Comparison of ENCODE assay signal across 26 mouse cellular contexts in genomic region chr11:50964886-50965285, GRCm38 (mm10). TPM values are rescaled to one million over a fixed set of nuclear protein-coding genes. Genes with fewer than 3 reads are reported as not detected.
DNase-seq lines count a peak whose midpoint lies in the region; ATAC-seq and TF ChIP-seq lines count a peak whose summit lies in the region.
"Had no signal": no experiment of that assay in that cellular context is flagged by ENCODE, and none has a peak within 500 bp of the region (broad histone marks: within the 10 kb centered on the region; RNA-seq: fewer than 3 reads in every experiment).

No protein-coding gene starts in this region.

- intact Hi-C loops in heart, postnatal 25 days (cut with DNase I): no loop called here

- peaks cover 2% of the 10 kb centered on the region; the same call in 1 of the 2 replicates for H3K27me3 ChIP-seq in heart, postnatal 0 days (ENCODE audit: control insufficient read depth, insufficient read depth, low read length)
- no peaks in the 10 kb centered on the region for H3K27me3 ChIP-seq in limb, embryonic 14.5 days (ENCODE audit: control insufficient read depth, insufficient read depth, low read length)
- H3K27me3 ChIP-seq in limb, embryonic 10.5 days (ENCODE audit: low read depth, poor library complexity, severe bottlenecking): no peaks in the 10 kb centered on the region
- no peaks in the 10 kb centered on the region for H3K27me3 ChIP-seq in embryonic facial prominence, embryonic 14.5 days (replicated peaks; ENCODE audit: control insufficient read depth, insufficient read depth, low read length)
- no peaks in the 10 kb centered on the region for H3K27me3 ChIP-seq in stomach, postnatal 0 days (ENCODE audit: control insufficient read depth, insufficient read depth, low read length)
- H3K27me3 ChIP-seq in hindbrain, embryonic 16.5 days (replicated peaks; ENCODE audit: control insufficient read depth, insufficient read depth, low read length): no peaks in the 10 kb centered on the region
- H3K27me3 ChIP-seq: embryonic facial prominence, embryonic 12.5 days; intestine, embryonic 15.5 days; neural tube, embryonic 12.5 days had no signal

- peak; percentile 44 for ATAC-seq in heart, postnatal 0 days (ENCODE audit: insufficient read depth, low read depth)
- no peak for ATAC-seq in limb, embryonic 14.5 days (ENCODE audit: low FRiP score, low read depth)
- ATAC-seq in embryonic facial prominence, embryonic 14.5 days (ENCODE audit: low read depth): no peak
- no peak for ATAC-seq in stomach, postnatal 0 days (ENCODE audit: low FRiP score, low TSS enrichment)
- ATAC-seq in hindbrain, embryonic 16.5 days: no peak
- ATAC-seq: CD4-positive, CD25-positive, alpha-beta regulatory T cell, adult 4 months; forebrain, postnatal 0 days; intestine, embryonic 15.5 days; liver, embryonic 12.5 days had no signal

- 59% methylated on average over 2 of the region's 2 CpGs for WGBS in heart, postnatal 0 days
- 80% methylated on average over 2 of the region's 2 CpGs for WGBS in limb, embryonic 14.5 days
- WGBS in limb, embryonic 10.5 days: 85% methylated on average over 2 of the region's 2 CpGs
- 79% methylated on average over 2 of the region's 2 CpGs for WGBS in embryonic facial prominence, embryonic 14.5 days
- WGBS in stomach, postnatal 0 days: 79% methylated on average over 2 of the region's 2 CpGs
- 83% methylated on average over 2 of the region's 2 CpGs for WGBS in hindbrain, embryonic 16.5 days

- no peaks in the 10 kb centered on the region for H3K4me1 ChIP-seq in heart, postnatal 0 days (ENCODE audit: control insufficient read depth, insufficient read depth)
- H3K4me1 ChIP-seq in limb, embryonic 14.5 days (ENCODE audit: control insufficient read depth, insufficient read depth, low read length): no peaks in the 10 kb centered on the region
- H3K4me1 ChIP-seq in limb, embryonic 10.5 days: no peaks in the 10 kb centered on the region
- H3K4me1 ChIP-seq in embryonic facial prominence, embryonic 14.5 days (ENCODE audit: control insufficient read depth, insufficient read depth, low read length): no peaks in the 10 kb centered on the region
- no peaks in the 10 kb centered on the region for H3K4me1 ChIP-seq in stomach, postnatal 0 days (replicated peaks; ENCODE audit: control insufficient read depth, insufficient read depth)
- H3K4me1 ChIP-seq in hindbrain, embryonic 16.5 days (ENCODE audit: control insufficient read depth, insufficient read depth, low read depth, low read length): no peaks in the 10 kb centered on the region
- H3K4me1 ChIP-seq: embryonic facial prominence, embryonic 12.5 days; hindbrain, embryonic 13.5 days; intestine, embryonic 15.5 days; liver, embryonic 12.5 days; neural tube, embryonic 12.5 days had no signal

- no peaks in the 10 kb centered on the region for H3K9me3 ChIP-seq in heart, postnatal 0 days (replicated peaks; ENCODE audit: control insufficient read depth, low read length)
- no peaks in the 10 kb centered on the region for H3K9me3 ChIP-seq in limb, embryonic 14.5 days (ENCODE audit: control insufficient read depth, low read length)
- no peaks in the 10 kb centered on the region for H3K9me3 ChIP-seq in limb, embryonic 10.5 days (replicated peaks)
- H3K9me3 ChIP-seq in embryonic facial prominence, embryonic 14.5 days (ENCODE audit: control insufficient read depth, low read length): no peaks in the 10 kb centered on the region
- H3K9me3 ChIP-seq in stomach, postnatal 0 days (ENCODE audit: control insufficient read depth, low read length): no peaks in the 10 kb centered on the region
- no peaks in the 10 kb centered on the region for H3K9me3 ChIP-seq in hindbrain, embryonic 16.5 days (ENCODE audit: control insufficient read depth, low read length)
- H3K9me3 ChIP-seq: embryonic facial prominence, embryonic 12.5 days; hindbrain, embryonic 13.5 days; intestine, embryonic 15.5 days; liver, embryonic 12.5 days; midbrain, embryonic 10.5 days; neural tube, embryonic 12.5 days had no signal

- H3K4me3 ChIP-seq in heart, postnatal 0 days (ENCODE audit: low read depth, low read length): no peak overlapping the region
- no peak overlapping the region for H3K4me3 ChIP-seq in limb, embryonic 14.5 days (replicated peaks; ENCODE audit: low read length)
- no peak overlapping the region for H3K4me3 ChIP-seq in limb, embryonic 10.5 days
- no peak overlapping the region for H3K4me3 ChIP-seq in embryonic facial prominence, embryonic 14.5 days (ENCODE audit: low read depth, low read length)
- no peak overlapping the region for H3K4me3 ChIP-seq in stomach, postnatal 0 days (ENCODE audit: low read depth, low read length)
- no peak overlapping the region for H3K4me3 ChIP-seq in hindbrain, embryonic 16.5 days (ENCODE audit: low read length)
- H3K4me3 ChIP-seq: embryonic facial prominence, embryonic 12.5 days; hindbrain, embryonic 13.5 days; intestine, embryonic 15.5 days; layer of hippocampus, adult 2 months; liver, embryonic 12.5 days; midbrain, embryonic 10.5 days; neural tube, embryonic 12.5 days had no signal

- H3K27ac ChIP-seq in heart, postnatal 0 days (ENCODE audit: low read depth): no peak overlapping the region
- no peak overlapping the region for H3K27ac ChIP-seq in limb, embryonic 14.5 days (replicated peaks; ENCODE audit: low read depth, low read length)
- H3K27ac ChIP-seq in limb, embryonic 10.5 days: no peak overlapping the region
- H3K27ac ChIP-seq in embryonic facial prominence, embryonic 14.5 days (replicated peaks; ENCODE audit: low read depth, low read length): no peak overlapping the region
- no peak overlapping the region for H3K27ac ChIP-seq in stomach, postnatal 0 days (replicated peaks)
- no peak overlapping the region for H3K27ac ChIP-seq in hindbrain, embryonic 16.5 days (ENCODE audit: low read depth, low read length)
- H3K27ac ChIP-seq: embryonic facial prominence, embryonic 12.5 days; hindbrain, embryonic 13.5 days; intestine, embryonic 15.5 days; layer of hippocampus, adult 2 months; liver, embryonic 12.5 days; midbrain, embryonic 10.5 days; neural tube, embryonic 12.5 days had no signal

- peak; percentile 9 for DNase-seq in heart, postnatal 0 days (ENCODE audit: low spot score)
- DNase-seq in heart, postnatal 25 days (ENCODE audit: low spot score): no peak
- DNase-seq in limb, embryonic 14.5 days (ENCODE audit: low spot score): peak; percentile 3
- no peak for DNase-seq in limb, embryonic 10.5 days (ENCODE audit: low spot score)
- peak; percentile 26 for DNase-seq in embryonic facial prominence, embryonic 14.5 days (ENCODE audit: low spot score)
- DNase-seq in stomach, postnatal 0 days (ENCODE audit: low spot score): no peak
- DNase-seq: cerebellum, postnatal 10 days; forebrain, postnatal 0 days; left cerebral cortex, postnatal 4 days had no signal

- H3K4me2 ChIP-seq in heart, postnatal 0 days (ENCODE audit: low read depth, low read length): no peak overlapping the region
- no peak overlapping the region for H3K4me2 ChIP-seq in limb, embryonic 14.5 days (replicated peaks; ENCODE audit: low read depth, low read length, severe bottlenecking)
- H3K4me2 ChIP-seq in embryonic facial prominence, embryonic 14.5 days (ENCODE audit: low read depth, low read length): no peak overlapping the region
- H3K4me2 ChIP-seq in stomach, postnatal 0 days (replicated peaks; ENCODE audit: low read depth): no peak overlapping the region
- no peak overlapping the region for H3K4me2 ChIP-seq in hindbrain, embryonic 16.5 days (ENCODE audit: low read length)
- H3K4me2 ChIP-seq: embryonic facial prominence, embryonic 12.5 days; hindbrain, embryonic 13.5 days; intestine, embryonic 15.5 days; liver, embryonic 12.5 days; neural tube, embryonic 12.5 days had no signal

- peak; percentile 95 for TF ChIP-seq EP300 in heart, postnatal 0 days (IDR thresholded peaks at IDR 0.05; ENCODE audit: low read depth)
- peak; percentile 38 for TF ChIP-seq EP300 in stomach, postnatal 0 days (optimal IDR thresholded peaks at IDR 0.05)

- H3K36me3 ChIP-seq in heart, postnatal 0 days (replicated peaks; ENCODE audit: control insufficient read depth, insufficient read depth, low read length): no peaks in the 10 kb centered on the region
- H3K36me3 ChIP-seq in limb, embryonic 14.5 days (ENCODE audit: control insufficient read depth, insufficient read depth, low read length): no peaks in the 10 kb centered on the region
- H3K36me3 ChIP-seq in limb, embryonic 10.5 days: no peaks in the 10 kb centered on the region
- H3K36me3 ChIP-seq in embryonic facial prominence, embryonic 14.5 days (ENCODE audit: control insufficient read depth, insufficient read depth, low read length): no peaks in the 10 kb centered on the region
- H3K36me3 ChIP-seq in stomach, postnatal 0 days (ENCODE audit: control insufficient read depth, insufficient read depth, low read length): no peaks in the 10 kb centered on the region
- H3K36me3 ChIP-seq in hindbrain, embryonic 16.5 days (ENCODE audit: control insufficient read depth, insufficient read depth, low read length): no peaks in the 10 kb centered on the region
- H3K36me3 ChIP-seq: embryonic facial prominence, embryonic 12.5 days; G1E; hindbrain, embryonic 13.5 days; intestine, embryonic 15.5 days; liver, embryonic 12.5 days; midbrain, embryonic 10.5 days; neural tube, embryonic 12.5 days had no signal

- no peak overlapping the region for H3K9ac ChIP-seq in heart, postnatal 0 days (replicated peaks; ENCODE audit: low read depth, low read length)
- no peak overlapping the region for H3K9ac ChIP-seq in limb, embryonic 14.5 days (ENCODE audit: low read depth, low read length, severe bottlenecking)
- no peak overlapping the region for H3K9ac ChIP-seq in embryonic facial prominence, embryonic 14.5 days (ENCODE audit: low read depth, low read length)
- H3K9ac ChIP-seq in stomach, postnatal 0 days (ENCODE audit: low read length): no peak overlapping the region
- no peak overlapping the region for H3K9ac ChIP-seq in hindbrain, embryonic 16.5 days (ENCODE audit: low read depth, low read length)
- H3K9ac ChIP-seq: embryonic facial prominence, embryonic 12.5 days; forebrain, postnatal 0 days; hindbrain, embryonic 13.5 days; intestine, embryonic 15.5 days; liver, embryonic 12.5 days; neural tube, embryonic 12.5 days had no signal

- no peak for TF ChIP-seq POLR2A in limb, embryonic 14.5 days (IDR thresholded peaks at IDR 0.05; ENCODE audit: borderline replicate concordance, extremely low read depth, insufficient read depth, insufficient read length)

- no peak for TF ChIP-seq CTCF in heart, postnatal 0 days (IDR thresholded peaks at IDR 0.05; ENCODE audit: low read depth)
- TF ChIP-seq CTCF in stomach, postnatal 0 days (IDR thresholded peaks at IDR 0.05; ENCODE audit: low read depth): no peak

RNA-seq across cellular contexts. Expression of gene Olfr1378, which starts 1.4 kb away (rescaled TPM):
- not detected in 2 replicates for total RNA-seq in heart, postnatal 0 days (2014; rRNA removed; ENCODE audit: low replicate concordance)
- polyA plus RNA-seq in heart, postnatal 0 days (2015; fragmentation: Nextera tagmentation; extraction: Ambion mirVana): not detected in 2 replicates
- not detected for total RNA-seq in heart, postnatal 25 days (2021)
- 0.09 and 0.38 TPM in 2 replicates for polyA plus RNA-seq in limb, embryonic 14.5 days (2012; rRNA removed)
- 0.14 TPM in 1 of 2 replicates, not detected in the other for polyA plus RNA-seq in limb, embryonic 14.5 days (2014; fragmentation: Nextera tagmentation; extraction: Ambion mirVana)
- not detected in 2 replicates for polyA plus RNA-seq in limb, embryonic 10.5 days (2016; fragmentation: Nextera tagmentation; extraction: Ambion mirVana)
- polyA plus RNA-seq in embryonic facial prominence, embryonic 14.5 days (2014; fragmentation: Nextera tagmentation; extraction: Ambion mirVana): not detected in 2 replicates
- polyA plus RNA-seq in stomach, postnatal 0 days (2015; fragmentation: Nextera tagmentation; extraction: Ambion mirVana): not detected in 2 replicates
- polyA plus RNA-seq in hindbrain, embryonic 16.5 days (2015; fragmentation: Nextera tagmentation; extraction: Ambion mirVana): not detected in 2 replicates
- total RNA-seq: adrenal gland, adult 18-20 months; forebrain, postnatal 0 days; gastrocnemius, adult 18-20 months; granulocyte monocyte progenitor cell, adult 5-6 weeks; layer of hippocampus, adult 2 months; left cerebral cortex, postnatal 4 days; monocyte, adult 5-6 weeks had no signal
- polyA plus RNA-seq: CD4-positive, CD25-positive, alpha-beta regulatory T cell, adult 4 months; embryonic facial prominence, embryonic 12.5 days; forebrain, postnatal 0 days; G1E; hindbrain, embryonic 13.5 days; intestine, embryonic 15.5 days; liver, embryonic 12.5 days; lung, embryonic 16.5 days; midbrain, embryonic 10.5 days; neural tube, embryonic 12.5 days; spleen, adult 2 months; stomach, embryonic 16.5 days had no signal

RNA-seq across cellular contexts. Expression of gene Prop1, which starts 11.3 kb away (rescaled TPM):
- not detected in 2 replicates for total RNA-seq in heart, postnatal 0 days (2014; rRNA removed; ENCODE audit: low replicate concordance)
- not detected in 2 replicates for polyA plus RNA-seq in heart, postnatal 0 days (2015; fragmentation: Nextera tagmentation; extraction: Ambion mirVana)
- total RNA-seq in heart, postnatal 25 days (2021): not detected
- polyA plus RNA-seq in limb, embryonic 14.5 days (2012; rRNA removed): 0.15 TPM in 1 of 2 replicates, not detected in the other
- not detected in 2 replicates for polyA plus RNA-seq in limb, embryonic 14.5 days (2014; fragmentation: Nextera tagmentation; extraction: Ambion mirVana)
- not detected in 2 replicates for polyA plus RNA-seq in limb, embryonic 10.5 days (2016; fragmentation: Nextera tagmentation; extraction: Ambion mirVana)
- not detected in 2 replicates for polyA plus RNA-seq in embryonic facial prominence, embryonic 14.5 days (2014; fragmentation: Nextera tagmentation; extraction: Ambion mirVana)
- not detected in 2 replicates for polyA plus RNA-seq in stomach, postnatal 0 days (2015; fragmentation: Nextera tagmentation; extraction: Ambion mirVana)
- polyA plus RNA-seq in hindbrain, embryonic 16.5 days (2015; fragmentation: Nextera tagmentation; extraction: Ambion mirVana): not detected in 2 replicates
- total RNA-seq: adrenal gland, adult 18-20 months; G1E; gastrocnemius, adult 18-20 months; granulocyte monocyte progenitor cell, adult 5-6 weeks; layer of hippocampus, adult 2 months; left cerebral cortex, postnatal 4 days; monocyte, adult 5-6 weeks had no signal
- polyA plus RNA-seq: CD4-positive, CD25-positive, alpha-beta regulatory T cell, adult 4 months; embryonic facial prominence, embryonic 12.5 days; forebrain, postnatal 0 days; G1E; hindbrain, embryonic 13.5 days; intestine, embryonic 15.5 days; liver, embryonic 12.5 days; lung, embryonic 16.5 days; midbrain, embryonic 10.5 days; neural tube, embryonic 12.5 days; spleen, adult 2 months; stomach, embryonic 16.5 days had no signal

RNA-seq across cellular contexts. Expression of gene Olfr1377, which starts 16.9 kb away (rescaled TPM):
- not detected in 2 replicates for total RNA-seq in heart, postnatal 0 days (2014; rRNA removed; ENCODE audit: low replicate concordance)
- not detected in 2 replicates for polyA plus RNA-seq in heart, postnatal 0 days (2015; fragmentation: Nextera tagmentation; extraction: Ambion mirVana)
- not detected for total RNA-seq in heart, postnatal 25 days (2021)
- not detected in 2 replicates for polyA plus RNA-seq in limb, embryonic 14.5 days (2012; rRNA removed)
- not detected in 2 replicates for polyA plus RNA-seq in limb, embryonic 14.5 days (2014; fragmentation: Nextera tagmentation; extraction: Ambion mirVana)
- polyA plus RNA-seq in limb, embryonic 10.5 days (2016; fragmentation: Nextera tagmentation; extraction: Ambion mirVana): not detected in 2 replicates
- 0.17 TPM in 1 of 2 replicates, not detected in the other for polyA plus RNA-seq in embryonic facial prominence, embryonic 14.5 days (2014; fragmentation: Nextera tagmentation; extraction: Ambion mirVana)
- not detected in 2 replicates for polyA plus RNA-seq in stomach, postnatal 0 days (2015; fragmentation: Nextera tagmentation; extraction: Ambion mirVana)
- not detected in 2 replicates for polyA plus RNA-seq in hindbrain, embryonic 16.5 days (2015; fragmentation: Nextera tagmentation; extraction: Ambion mirVana)
- total RNA-seq: adrenal gland, adult 18-20 months; forebrain, postnatal 0 days; gastrocnemius, adult 18-20 months; granulocyte monocyte progenitor cell, adult 5-6 weeks; layer of hippocampus, adult 2 months; left cerebral cortex, postnatal 4 days; monocyte, adult 5-6 weeks had no signal
- polyA plus RNA-seq: CD4-positive, CD25-positive, alpha-beta regulatory T cell, adult 4 months; embryonic facial prominence, embryonic 12.5 days; forebrain, postnatal 0 days; G1E; hindbrain, embryonic 13.5 days; intestine, embryonic 15.5 days; liver, embryonic 12.5 days; lung, embryonic 16.5 days; midbrain, embryonic 10.5 days; neural tube, embryonic 12.5 days; spleen, adult 2 months; stomach, embryonic 16.5 days had no signal

RNA-seq across cellular contexts. Expression of gene 4933414I15Rik, which starts 21.3 kb away (rescaled TPM):
- not detected in 2 replicates for total RNA-seq in heart, postnatal 0 days (2014; rRNA removed; ENCODE audit: low replicate concordance)
- polyA plus RNA-seq in heart, postnatal 0 days (2015; fragmentation: Nextera tagmentation; extraction: Ambion mirVana): not detected in 2 replicates
- not detected for total RNA-seq in heart, postnatal 25 days (2021)
- not detected in 2 replicates for polyA plus RNA-seq in limb, embryonic 14.5 days (2012; rRNA removed)
- polyA plus RNA-seq in limb, embryonic 14.5 days (2014; fragmentation: Nextera tagmentation; extraction: Ambion mirVana): not detected in 2 replicates
- polyA plus RNA-seq in limb, embryonic 10.5 days (2016; fragmentation: Nextera tagmentation; extraction: Ambion mirVana): not detected in 2 replicates
- not detected in 2 replicates for polyA plus RNA-seq in embryonic facial prominence, embryonic 14.5 days (2014; fragmentation: Nextera tagmentation; extraction: Ambion mirVana)
- 0.07 TPM in 1 of 2 replicates, not detected in the other for polyA plus RNA-seq in stomach, postnatal 0 days (2015; fragmentation: Nextera tagmentation; extraction: Ambion mirVana)
- not detected in 2 replicates for polyA plus RNA-seq in hindbrain, embryonic 16.5 days (2015; fragmentation: Nextera tagmentation; extraction: Ambion mirVana)
- total RNA-seq: adrenal gland, adult 18-20 months; forebrain, postnatal 0 days; G1E; gastrocnemius, adult 18-20 months; granulocyte monocyte progenitor cell, adult 5-6 weeks; layer of hippocampus, adult 2 months; left cerebral cortex, postnatal 4 days; monocyte, adult 5-6 weeks had no signal
- polyA plus RNA-seq: CD4-positive, CD25-positive, alpha-beta regulatory T cell, adult 4 months; embryonic facial prominence, embryonic 12.5 days; forebrain, postnatal 0 days; G1E; hindbrain, embryonic 13.5 days; intestine, embryonic 15.5 days; liver, embryonic 12.5 days; lung, embryonic 16.5 days; midbrain, embryonic 10.5 days; neural tube, embryonic 12.5 days; spleen, adult 2 months; stomach, embryonic 16.5 days had no signal

RNA-seq across cellular contexts. Expression of gene Zfp354b, which starts 33.5 kb away (rescaled TPM):
- total RNA-seq in heart, postnatal 0 days (2014; rRNA removed; ENCODE audit: low replicate concordance): 0.73 TPM in 1 of 2 replicates, not detected in the other
- polyA plus RNA-seq in heart, postnatal 0 days (2015; fragmentation: Nextera tagmentation; extraction: Ambion mirVana): 0.85 TPM in 2 replicates
- total RNA-seq in heart, postnatal 25 days (2021): 1 to 10 TPM; 1.4 to 2.2 TPM
- 0.72 and 1.3 TPM in 2 replicates for polyA plus RNA-seq in limb, embryonic 14.5 days (2012; rRNA removed)
- polyA plus RNA-seq in limb, embryonic 14.5 days (2014; fragmentation: Nextera tagmentation; extraction: Ambion mirVana): 1.1 and 1.7 TPM in 2 replicates
- polyA plus RNA-seq in limb, embryonic 10.5 days (2016; fragmentation: Nextera tagmentation; extraction: Ambion mirVana): 0.75 and 0.96 TPM in 2 replicates
- 1.5 and 1.6 TPM in 2 replicates for polyA plus RNA-seq in embryonic facial prominence, embryonic 14.5 days (2014; fragmentation: Nextera tagmentation; extraction: Ambion mirVana)
- polyA plus RNA-seq in stomach, postnatal 0 days (2015; fragmentation: Nextera tagmentation; extraction: Ambion mirVana): 0.54 and 0.61 TPM in 2 replicates
- polyA plus RNA-seq in hindbrain, embryonic 16.5 days (2015; fragmentation: Nextera tagmentation; extraction: Ambion mirVana): 4.7 and 4.9 TPM in 2 replicates
- total RNA-seq: granulocyte monocyte progenitor cell, adult 5-6 weeks; monocyte, adult 5-6 weeks had no signal
- polyA plus RNA-seq: CD4-positive, CD25-positive, alpha-beta regulatory T cell, adult 4 months; G1E; spleen, adult 2 months had no signal

Comparison
In these comparisons a context has a peak if more than half of its experiments do, and no peak if none do; other contexts are left out.
1. DNase-seq: peak in heart, postnatal 0 days (single experiment), limb, embryonic 14.5 days (single experiment) and embryonic facial prominence, embryonic 14.5 days (single experiment); none in heart, postnatal 25 days (single experiment), limb, embryonic 10.5 days (single experiment) and stomach, postnatal 0 days (single experiment).